Mouse (Mus musculus) testis, adult 2 months (tissue): ENCODE results near the gene Phospho1. TPM values are rescaled to one million over a fixed set of nuclear protein-coding genes. Genes with fewer than 3 reads are reported as not detected.

ENCODE experiments used
- H3K27ac ChIP-seq: fragments of 200-500 bp; 2 replicates; pipeline ENCODE4 v1.5.1; 2012; ENCODE audit warnings: low read depth, low read length; ENCODE audit not compliant: control insufficient read depth, insufficient read depth
- H3K27me3 ChIP-seq: fragments of 200-500 bp; 2 replicates; pipeline ENCODE4 v1.6.1; 2012; ENCODE audit warnings: mild to moderate bottlenecking, low read length, moderate library complexity; ENCODE audit not compliant: control insufficient read depth, insufficient read depth
- H3K36me3 ChIP-seq: fragments of 200-500 bp; 2 replicates; pipeline ENCODE4 v1.6.1; 2012; ENCODE audit warnings: mild to moderate bottlenecking, low read length; ENCODE audit not compliant: control insufficient read depth, insufficient read depth
- H3K4me1 ChIP-seq: fragments of 200-500 bp; 2 replicates; pipeline ENCODE4 v1.6.1; 2012; ENCODE audit warnings: low read length; ENCODE audit not compliant: control insufficient read depth, insufficient read depth
- H3K4me3 ChIP-seq: fragments of 200-500 bp; 2 replicates; pipeline ENCODE4 v1.5.1; 2012; ENCODE audit warnings: low read depth, mild to moderate bottlenecking, low read length, moderate library complexity, mixed read lengths; ENCODE audit not compliant: control insufficient read depth
- CTCF ChIP-seq: fragments of 200-500 bp; IDR thresholded peaks from 2 replicates; pipeline ENCODE4 v1.5.1; 2012; ENCODE audit warnings: low read depth, mild to moderate bottlenecking, inconsistent platforms, low read length, moderate library complexity; ENCODE audit not compliant: control insufficient read depth, insufficient read depth, insufficient replicate concordance
- POLR2A ChIP-seq: fragments of 200-500 bp; IDR thresholded peaks from 2 replicates; pipeline ENCODE4 v1.6.1; 2012; ENCODE audit warnings: low read depth, mild to moderate bottlenecking, inconsistent platforms, low read length, moderate library complexity; ENCODE audit not compliant: control insufficient read depth
- polyA plus RNA-seq: library from polyadenylated mRNA; depleted of rRNA; stranded (reverse); fragments of >200 nt; gene quantifications from 2 replicates; pipeline ENCODE4 v1.2.3, GENCODE M21; 2012; rRNA removed

Gene Phospho1
- polyA plus RNA-seq = 371 and 441 TPM in 2 replicates

DNA sequence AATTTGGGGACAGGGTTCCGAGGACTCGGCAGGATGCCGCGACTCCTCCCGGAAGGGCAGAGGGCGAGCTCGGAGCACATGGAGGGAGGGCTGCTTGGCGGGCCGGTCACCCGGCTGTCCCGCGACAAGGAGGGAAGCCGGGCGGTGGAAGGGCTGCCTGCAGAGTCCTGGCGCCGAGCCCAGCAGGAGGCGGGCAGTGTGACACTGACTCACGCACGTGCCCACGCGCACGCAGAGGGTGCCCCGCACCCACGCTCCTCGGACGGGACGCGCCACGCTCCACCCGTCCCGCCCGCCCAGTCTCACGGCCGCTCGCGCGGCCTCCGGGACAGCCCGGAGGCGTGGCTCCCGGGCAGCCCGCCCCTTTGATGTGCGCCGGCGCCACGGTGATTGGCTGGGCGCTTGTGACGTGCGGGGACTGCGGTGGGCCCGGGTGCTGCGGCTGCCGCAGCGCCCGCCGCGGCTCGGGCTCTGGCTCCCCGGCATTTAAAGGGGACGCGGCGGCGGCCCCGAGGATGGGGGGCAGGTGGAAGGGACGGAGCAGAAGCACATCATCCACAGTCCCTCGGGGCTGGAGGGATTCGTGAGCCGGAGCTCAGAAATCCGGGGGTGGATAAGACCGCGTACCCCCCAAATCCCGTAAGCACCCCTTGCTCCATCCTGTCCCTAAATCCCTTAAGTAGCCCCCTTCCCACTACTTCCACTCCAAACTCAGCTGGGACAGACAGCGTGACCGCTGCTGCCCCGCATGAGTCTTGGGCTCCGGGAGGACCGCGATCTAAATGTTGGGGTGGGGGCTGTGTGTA is at the start of gene Phospho1:
Gene Phospho1 (plus strand): TSS at position 429 of the 806 bp plus-strand sequence.
- no peaks in the 10 kb centered on the region; the same call in 1 of the 2 replicates for H3K27me3 ChIP-seq
- peaks cover 11% of the 10 kb centered on the region for H3K4me1 ChIP-seq
- H3K36me3 ChIP-seq = no peaks in the 10 kb centered on the region
- H3K4me3 ChIP-seq = peak within 1 kb of the TSS; percentile 88
- H3K27ac ChIP-seq = peak within 1 kb of the TSS; percentile 60
- 0 out of 2 replicates have a peak, but pooled peaks have one; percentile 10 for TF ChIP-seq CTCF
- peak; percentile 60 for TF ChIP-seq POLR2A

DNA sequence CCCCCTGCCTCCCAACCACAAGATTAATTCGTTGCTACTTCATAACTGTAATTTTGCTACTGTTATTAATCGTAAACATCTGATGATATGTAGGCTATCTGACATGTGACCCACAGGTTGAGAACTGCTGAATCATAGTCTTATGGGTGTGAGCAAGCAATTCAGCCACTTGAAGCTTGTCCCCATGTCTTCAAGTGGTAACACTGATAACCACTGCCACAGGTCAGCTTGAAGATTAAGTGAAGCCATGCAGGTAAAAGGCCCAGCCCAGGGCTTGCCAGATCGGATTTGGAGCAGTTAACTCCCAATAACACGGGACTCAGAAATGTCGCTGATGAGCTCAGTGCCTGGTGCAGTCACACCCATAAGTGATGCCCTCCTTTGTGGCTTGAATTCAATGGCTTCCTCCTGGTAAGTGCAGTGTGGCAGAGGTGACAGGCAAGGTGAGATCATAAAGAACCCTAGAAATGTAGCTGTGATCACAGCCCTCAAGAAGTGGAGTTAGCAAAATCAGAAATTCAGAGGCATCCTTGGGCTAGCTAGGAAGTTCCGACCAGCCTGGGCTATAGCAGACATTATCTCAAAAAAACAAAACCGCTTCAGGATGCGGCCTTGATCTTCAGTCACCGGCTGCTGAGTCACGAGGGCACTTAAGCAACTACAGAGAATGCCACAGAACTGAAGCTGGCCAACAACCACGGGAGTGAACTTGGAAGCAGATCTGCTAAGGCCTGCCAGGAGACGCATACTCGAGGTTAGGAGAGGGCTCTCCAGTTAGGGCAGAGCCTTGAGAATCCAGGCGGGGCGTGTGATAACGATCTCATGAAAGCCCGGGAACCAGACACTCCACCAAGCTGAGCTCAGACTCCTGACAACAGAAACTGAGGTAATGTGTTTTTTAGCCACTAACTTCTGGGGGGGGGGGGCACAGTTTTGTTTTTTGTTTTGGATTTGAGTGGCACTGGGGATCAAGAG is 46.7 kb upstream of the Phospho1 start:
- no peaks in the 10 kb centered on the region; the same call in none of the 2 replicates for H3K4me1 ChIP-seq
- no peak overlapping the region for H3K4me3 ChIP-seq
- H3K27me3 ChIP-seq = no peaks in the 10 kb centered on the region
- no peaks in the 10 kb centered on the region for H3K36me3 ChIP-seq
- TF ChIP-seq POLR2A (no peak), CTCF (no peak)
- peak overlapping the region; percentile 39; the same call in 1 of the 2 replicates for H3K27ac ChIP-seq

DNA sequence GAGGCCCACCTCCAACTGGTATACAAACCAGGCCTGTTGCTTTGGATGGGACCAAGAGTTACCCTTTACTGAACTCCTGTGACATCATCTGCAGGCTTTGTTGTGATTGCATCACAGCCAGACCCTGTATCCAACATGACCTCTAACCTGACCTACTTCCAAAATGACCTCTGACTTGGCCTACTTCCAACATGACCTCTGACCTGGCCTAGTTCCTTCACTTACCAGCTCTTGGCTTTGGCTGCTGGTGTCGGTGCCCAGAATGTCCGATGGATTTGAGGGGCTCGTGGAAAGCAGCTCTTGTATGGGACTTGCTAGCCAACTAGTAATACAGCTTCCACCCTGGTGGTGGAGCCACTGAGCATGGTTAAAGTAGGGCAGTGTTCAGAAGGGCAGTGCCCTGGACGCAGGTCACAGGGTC is 45.5 kb upstream of the Phospho1 start:
- Histone ChIP-seq H3K36me3 (no peaks in the 10 kb centered on the region), H3K4me1 (no peaks in the 10 kb centered on the region; the same call in 1 of the 2 replicates), H3K4me3 (no peak overlapping the region), H3K27ac (no peak overlapping the region), H3K27me3 (no peaks in the 10 kb centered on the region)
- TF ChIP-seq POLR2A = no peak
- TF ChIP-seq CTCF = peak; percentile 45; the same call in 1 of the 2 replicates

DNA sequence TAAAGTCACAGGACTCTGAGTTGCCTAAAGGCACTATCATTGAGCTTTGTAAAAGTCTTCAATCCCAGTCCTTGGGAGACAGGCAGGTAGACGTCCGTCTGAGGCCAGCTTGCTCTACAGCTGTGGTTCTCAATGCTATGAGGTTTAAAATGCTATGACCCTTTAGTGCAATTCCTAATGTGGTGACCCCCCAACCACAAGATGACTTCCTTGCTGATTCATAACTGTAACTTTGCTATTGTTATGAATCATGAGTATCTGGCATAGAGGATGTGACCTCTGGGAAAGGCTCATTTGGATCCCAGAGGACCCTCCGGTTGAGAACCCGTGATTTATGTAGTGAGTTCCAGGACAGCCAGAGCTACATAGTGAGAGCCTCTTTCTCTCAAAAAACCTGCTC is 44.9 kb upstream of the Phospho1 start:
- Histone ChIP-seq H3K4me1 (no peaks in the 10 kb centered on the region; the same call in 1 of the 2 replicates), H3K4me3 (no peak overlapping the region), H3K27me3 (no peaks in the 10 kb centered on the region), H3K36me3 (no peaks in the 10 kb centered on the region), H3K27ac (no peak overlapping the region)
- no peak for TF ChIP-seq POLR2A
- no peak for TF ChIP-seq CTCF

DNA sequence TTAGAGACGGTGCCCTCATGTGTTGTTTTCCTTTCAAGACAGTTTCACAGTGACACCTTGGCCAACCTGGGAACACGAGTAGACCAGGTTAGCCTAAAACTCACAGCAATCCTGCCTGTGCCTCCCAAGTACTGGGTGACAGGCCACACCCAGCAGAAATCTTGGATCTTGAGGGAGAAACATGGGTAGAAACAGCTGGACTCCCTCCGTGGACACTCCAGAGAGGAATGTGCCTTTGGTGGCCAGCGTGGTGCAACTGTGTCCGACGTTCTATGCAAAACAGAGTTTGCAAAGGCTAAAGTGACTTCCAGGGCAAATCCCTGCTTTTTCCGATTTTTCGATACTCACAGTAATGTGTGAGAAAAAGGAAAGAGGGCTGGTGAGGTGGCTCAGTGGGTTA is 43.8 kb upstream of the Phospho1 start:
- Histone ChIP-seq H3K27ac (no peak overlapping the region), H3K4me1 (no peaks in the 10 kb centered on the region; the same call in 1 of the 2 replicates), H3K27me3 (no peaks in the 10 kb centered on the region), H3K4me3 (no peak overlapping the region), H3K36me3 (no peaks in the 10 kb centered on the region)
- no peak for TF ChIP-seq POLR2A
- no peak for TF ChIP-seq CTCF

DNA sequence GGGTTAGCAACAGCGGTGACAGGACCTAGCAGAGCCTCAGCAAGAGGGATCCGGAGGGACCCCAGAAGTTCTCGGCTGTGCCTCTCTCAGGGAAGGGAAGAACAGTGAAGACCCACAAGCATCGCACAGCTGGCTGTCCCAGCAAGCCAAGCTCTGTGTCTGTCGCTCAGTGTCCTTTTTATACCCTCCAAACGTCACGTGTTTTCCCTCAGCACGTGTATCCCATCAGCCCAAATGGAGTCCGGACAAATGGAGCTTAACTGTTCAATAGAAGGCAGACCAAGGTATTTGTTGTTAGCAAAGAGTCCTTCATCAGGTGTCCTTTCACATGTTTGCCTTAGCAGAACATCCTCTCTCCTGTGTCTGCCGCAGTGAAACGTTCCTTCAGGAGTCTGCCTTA is 42.7 kb upstream of the Phospho1 start:
- H3K27me3 ChIP-seq = no peaks in the 10 kb centered on the region
- H3K36me3 ChIP-seq = no peaks in the 10 kb centered on the region
- H3K4me3 ChIP-seq = no peak overlapping the region
- no peaks in the 10 kb centered on the region; the same call in none of the 2 replicates for H3K4me1 ChIP-seq
- H3K27ac ChIP-seq = no peak overlapping the region
- no peak for TF ChIP-seq POLR2A
- no peak for TF ChIP-seq CTCF

DNA sequence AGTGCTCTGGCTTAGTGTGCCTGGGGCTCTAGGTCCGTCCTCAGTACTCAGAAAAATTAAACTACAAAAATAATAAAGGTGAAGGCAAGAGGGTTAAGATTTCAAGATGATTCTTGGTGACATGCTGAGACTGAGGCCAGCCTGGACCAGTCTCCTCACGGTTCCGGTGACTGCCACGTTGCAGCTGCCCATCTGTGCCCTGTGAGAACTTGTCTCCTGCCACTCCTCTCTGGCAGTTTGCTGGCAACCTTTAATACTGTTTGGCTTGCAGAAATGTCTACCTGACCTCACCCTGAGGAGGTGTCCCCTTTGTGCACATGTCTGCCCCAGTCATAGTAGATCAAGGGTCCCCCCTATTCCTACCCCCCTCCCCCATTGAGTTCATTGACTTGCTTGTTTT is 40.8 kb upstream of the Phospho1 start:
- no peak for TF ChIP-seq POLR2A
- TF ChIP-seq CTCF = no peak
- Histone ChIP-seq H3K4me3 (no peak overlapping the region), H3K36me3 (no peaks in the 10 kb centered on the region), H3K4me1 (no peaks in the 10 kb centered on the region; the same call in 1 of the 2 replicates), H3K27ac (no peak overlapping the region), H3K27me3 (no peaks in the 10 kb centered on the region)
